Mouse (Mus musculus) layer of hippocampus, adult 18-20 months (tissue): Measurements from ENCODE around the gene Cib4. TPM values are rescaled to one million over a fixed set of nuclear protein-coding genes. Genes with fewer than 3 reads are reported as not detected.

ENCODE experiments used
- DNase-seq, 2 experiments: peaks; one replicate each; pipeline ENCODE4 v3.0.0; 2022; ENCODE audit warnings: low spot score in 2 of 2
- long read RNA-seq: library from polyadenylated mRNA; stranded (forward); transcript quantifications from one replicate; pipeline ENCODE4 v2.0.0, GENCODE M21; 2021
- total RNA-seq, 2 experiments: library from RNA; stranded (reverse); gene quantifications; 2 replicates each; pipeline ENCODE4 v1.2.3; 2021

Cib4 gene
- not detected for total RNA-seq
- long read RNA-seq = 0 reads

GRCm38 (mm10) chr5:30545698-30546097, at the start of gene Cib4:
Gene Cib4 (minus strand): TSS chr5:30545836.
- DNase-seq = no peak

GRCm38 (mm10) chr5:30594953-30595560, 49.4 kb upstream of the Cib4 start:
- no peak for DNase-seq

GRCm38 (mm10) chr5:30593811-30594504, 48.3 kb upstream of the Cib4 start:
- no peak for DNase-seq

GRCm38 (mm10) chr5:30593360-30593759, 47.7 kb upstream of the Cib4 start:
- DNase-seq = no peak

GRCm38 (mm10) chr5:30592279-30592980, 46.8 kb upstream of the Cib4 start:
- DNase-seq = no peak

- DNase-seq = no peak
These were observed 46.1 kb upstream of the Cib4 start for GRCm38 (mm10) chr5:30591786-30592185.

GRCm38 (mm10) chr5:30591205-30591731, 45.6 kb upstream of the Cib4 start:
- DNase-seq = no peak

GRCm38 (mm10) chr5:30590231-30590630, 44.6 kb upstream of the Cib4 start:
- no peak for DNase-seq

- DNase-seq = no peak
These were observed 43.9 kb upstream of the Cib4 start for GRCm38 (mm10) chr5:30589546-30589945.

GRCm38 (mm10) chr5:30589069-30589468, 43.4 kb upstream of the Cib4 start:
- no peak for DNase-seq

- DNase-seq = peak; percentile 33 to 34
These were observed 42.8 kb upstream of the Cib4 start for GRCm38 (mm10) chr5:30588301-30588968.

GRCm38 (mm10) chr5:30587681-30588300, 42.2 kb upstream of the Cib4 start, which contains the start of gene Kcnk3:
Gene Kcnk3 (plus strand): TSS chr5:30588170.
- DNase-seq = peak in 1 of 2 experiments; percentile 28

- DNase-seq = no peak
These were observed 41.5 kb upstream of the Cib4 start for GRCm38 (mm10) chr5:30587101-30587500.

- DNase-seq = no peak
These were observed 41.0 kb upstream of the Cib4 start for GRCm38 (mm10) chr5:30586616-30587015.

GRCm38 (mm10) chr5:30582017-30582416, 36.4 kb upstream of the Cib4 start:
- no peak for DNase-seq

GRCm38 (mm10) chr5:30580725-30581124, 35.1 kb upstream of the Cib4 start:
- DNase-seq = no peak

- DNase-seq = peak in 1 of 2 experiments; percentile 23
These were observed 32.9 kb upstream of the Cib4 start for GRCm38 (mm10) chr5:30578445-30579080.

- DNase-seq = peak; percentile 52 to 75
These were observed 32.1 kb upstream of the Cib4 start for GRCm38 (mm10) chr5:30577654-30578310.

- DNase-seq = no peak
These were observed 31.6 kb upstream of the Cib4 start for GRCm38 (mm10) chr5:30577251-30577650.

GRCm38 (mm10) chr5:30576233-30576632, 30.6 kb upstream of the Cib4 start:
- DNase-seq = no peak
